Mouse (Mus musculus): ENCODE results near the gene Alkbh4.
"Not testable (repeated sequence)": the region's sequence is repeated elsewhere in the genome, so short reads cannot be mapped to it uniquely, and the experiment has no call there.

Alkbh4 gene

DNA sequence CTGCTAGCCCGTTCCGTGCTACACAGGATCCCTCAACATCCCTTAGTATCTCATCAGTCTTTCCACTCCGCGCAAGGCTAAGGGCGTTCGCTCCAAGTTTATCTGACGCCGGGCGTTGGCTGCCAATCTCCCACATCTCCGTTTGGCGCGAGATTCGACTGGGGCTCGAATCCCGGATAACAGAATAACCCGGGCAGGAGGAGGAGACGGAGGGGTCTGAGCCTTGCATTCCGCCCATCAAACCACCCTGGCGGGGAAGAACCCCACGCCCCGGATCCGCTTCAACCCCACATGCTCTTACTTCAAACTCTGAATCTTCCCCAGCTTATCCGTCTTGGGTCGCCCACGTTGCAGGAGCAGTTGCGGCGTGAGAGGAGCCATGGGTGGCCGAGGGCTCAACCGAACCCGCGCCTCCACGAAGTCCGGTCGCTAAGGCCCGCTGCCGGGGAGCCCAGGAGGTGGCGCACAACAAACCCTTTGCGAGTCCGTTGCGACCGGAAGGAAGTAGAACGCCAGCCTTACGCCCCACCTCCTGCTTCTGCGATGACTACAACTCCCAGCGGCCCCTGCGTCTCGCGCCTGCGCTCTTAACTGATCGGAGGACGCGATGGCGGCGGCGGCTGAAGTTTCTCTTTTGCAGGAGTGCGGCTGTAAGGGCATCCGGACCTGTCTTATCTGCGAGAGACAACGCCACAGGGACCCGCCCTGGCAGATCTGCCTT is at the start of gene Alkbh4, which contains the start of gene Lrwd1:
TSS of gene Alkbh4 (plus strand) at position 576 of the 721 bp plus-strand sequence.
TSS of gene Lrwd1 (minus strand) at position 504 of the 721 bp plus-strand sequence.
- peak; percentile 94 for DNase-seq (ENCODE audit: low spot score)

DNA sequence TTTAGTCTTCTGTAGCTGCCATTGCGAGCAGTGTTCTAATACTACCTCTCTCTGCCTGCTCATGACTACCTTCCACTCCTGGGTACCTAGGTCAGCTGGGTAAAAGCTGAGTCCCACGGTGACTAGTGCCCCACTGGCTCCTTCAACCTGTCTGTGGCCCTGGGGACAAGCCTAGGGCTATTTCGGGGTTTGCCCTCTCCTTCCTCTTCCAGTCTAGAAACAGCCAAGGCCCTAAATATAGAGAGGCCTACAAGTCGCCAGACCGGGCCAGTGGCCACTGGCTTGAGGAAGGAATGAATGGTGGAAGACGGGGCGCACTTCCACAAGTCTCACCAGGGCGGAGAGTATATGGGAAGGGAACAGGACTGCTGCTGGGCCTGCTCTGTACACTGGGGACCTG is 49.7 kb upstream of the Alkbh4 start:
- no peak for DNase-seq (ENCODE audit: low spot score)

DNA sequence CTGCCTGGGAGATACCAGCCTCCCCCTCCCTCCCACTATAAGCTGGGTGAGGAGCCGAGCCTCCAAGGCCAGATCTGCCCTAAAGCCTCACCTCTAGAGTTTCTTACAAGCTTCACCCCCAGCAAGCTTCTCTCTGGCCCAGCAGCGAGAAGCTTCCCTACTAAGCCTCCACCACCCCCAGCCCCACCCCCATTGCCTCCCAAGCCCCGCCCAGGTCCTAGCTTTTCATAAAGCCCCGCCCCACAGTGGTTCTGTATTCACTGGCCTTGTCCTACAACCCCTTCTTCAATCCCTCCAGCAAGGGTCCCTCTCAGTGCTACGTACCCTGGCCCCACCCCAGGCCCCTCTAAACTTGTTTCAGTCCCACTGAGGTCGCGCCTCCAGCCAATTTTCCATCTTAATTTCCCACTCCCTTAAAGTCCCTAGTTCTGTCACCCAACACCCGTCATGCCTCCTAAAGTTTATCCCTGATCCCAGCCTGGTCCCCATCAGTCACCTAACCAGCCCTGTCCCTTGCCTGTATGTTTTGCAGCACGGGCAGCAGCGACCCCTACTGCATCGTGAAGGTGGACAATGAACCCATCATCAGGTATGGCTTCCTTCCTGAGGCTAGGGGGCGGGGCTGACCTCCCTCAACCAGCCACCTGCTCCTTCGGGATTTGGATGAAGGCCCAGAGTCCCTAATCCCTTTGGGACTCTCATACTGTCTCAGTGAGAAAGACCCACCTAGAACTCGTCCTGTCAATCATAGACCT is 46.9 kb upstream of the Alkbh4 start:
- DNase-seq (ENCODE audit: low spot score): no peak

DNA sequence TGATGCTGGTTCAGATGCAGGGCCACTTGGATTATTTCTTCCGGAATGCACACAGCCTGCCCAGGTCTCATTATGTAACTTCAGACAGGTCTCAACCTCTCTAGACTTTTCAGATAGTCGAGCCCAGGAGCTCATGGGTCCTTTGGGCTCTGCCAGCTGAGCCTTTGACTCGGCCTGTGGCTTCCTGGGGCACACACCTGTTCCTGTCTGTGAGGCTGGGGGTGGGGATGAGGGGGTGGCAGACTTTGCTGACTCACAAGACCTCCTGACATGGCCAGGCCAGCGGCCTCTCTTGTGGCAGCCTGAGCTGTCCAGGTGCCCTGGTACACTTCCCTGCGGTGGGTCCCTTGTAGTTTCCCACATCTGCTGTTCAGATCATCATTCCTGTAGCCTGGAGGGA is 44.0 kb upstream of the Alkbh4 start:
- DNase-seq (ENCODE audit: low spot score): no peak

DNA sequence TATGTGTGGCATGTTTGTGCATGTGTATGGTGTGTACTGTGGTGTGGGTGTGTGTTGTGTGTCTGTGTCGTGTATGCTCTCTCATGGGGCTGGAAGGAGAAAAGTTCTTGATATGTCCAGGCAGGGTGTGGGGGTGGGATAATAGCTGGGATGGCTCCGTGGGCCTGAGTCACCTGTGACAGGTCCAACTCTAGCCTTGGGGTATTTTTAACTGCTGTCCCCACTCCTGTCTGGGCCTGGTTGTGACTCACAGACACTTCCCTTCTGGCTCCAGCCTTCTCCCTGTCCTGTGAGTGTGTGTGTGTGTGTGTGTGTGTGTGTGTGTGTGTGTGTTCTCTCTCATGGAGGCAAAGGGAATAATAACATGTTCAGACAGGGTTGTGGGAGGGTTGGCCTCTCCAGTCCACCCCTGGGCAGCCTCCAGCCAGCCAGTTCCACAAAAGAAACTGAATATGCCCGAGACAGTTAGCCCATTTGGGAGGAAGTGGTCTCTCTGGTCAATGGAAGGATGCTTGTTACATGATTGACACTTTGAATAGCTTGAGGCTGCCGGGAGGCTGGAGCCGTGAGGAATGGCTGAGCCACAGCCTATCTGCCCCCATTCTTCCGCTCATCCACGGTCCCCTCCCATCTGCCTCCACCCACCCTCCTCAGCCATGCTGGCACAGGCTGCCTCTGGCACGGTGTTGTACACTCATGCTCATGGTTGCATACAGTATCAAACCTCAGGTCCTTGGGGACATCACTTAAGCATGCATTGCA is 41.5 kb upstream of the Alkbh4 start:
- DNase-seq (ENCODE audit: low spot score): no peak

DNA sequence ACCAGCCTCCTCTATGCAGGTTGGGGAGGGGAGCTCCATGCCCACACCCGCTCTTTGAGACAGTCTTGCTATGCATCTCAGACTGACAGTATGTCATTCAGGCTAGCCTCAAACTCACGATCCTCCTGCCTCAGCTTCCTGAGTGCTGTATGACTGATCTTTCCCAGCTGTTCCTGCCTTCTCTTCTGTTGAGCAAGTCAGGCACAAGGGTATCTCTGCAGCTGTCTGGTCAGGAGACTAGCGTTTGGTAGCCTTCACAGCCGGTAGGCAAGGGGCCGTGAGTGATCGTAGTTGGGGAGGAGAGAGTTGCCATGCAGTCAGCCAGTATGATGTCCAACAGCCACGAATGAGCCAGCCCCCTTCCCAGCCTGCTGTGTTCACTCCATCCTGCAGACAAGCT is 40.9 kb upstream of the Alkbh4 start:
- DNase-seq (ENCODE audit: low spot score): no peak

DNA sequence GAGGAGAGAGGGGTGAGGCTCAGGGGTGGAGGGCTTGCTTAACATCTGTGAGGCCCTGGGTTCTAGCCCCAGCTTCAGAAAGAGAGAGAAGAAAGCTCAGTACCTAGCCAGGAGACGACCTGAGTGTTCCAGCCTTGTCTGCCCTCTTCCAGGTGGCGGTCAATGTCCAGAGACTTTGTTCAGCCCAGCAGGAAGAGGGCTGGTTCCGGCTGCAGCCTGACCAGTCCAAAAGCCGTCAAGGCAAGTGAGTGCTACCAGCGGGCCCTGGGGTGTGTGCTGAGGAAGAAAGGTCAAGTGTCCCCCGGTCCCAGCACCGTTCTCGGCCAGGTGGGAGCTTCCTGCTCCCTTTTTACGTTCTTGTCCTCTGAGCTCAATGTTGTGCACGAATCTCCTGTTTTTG is 37.4 kb upstream of the Alkbh4 start:
- DNase-seq (ENCODE audit: low spot score): no peak

DNA sequence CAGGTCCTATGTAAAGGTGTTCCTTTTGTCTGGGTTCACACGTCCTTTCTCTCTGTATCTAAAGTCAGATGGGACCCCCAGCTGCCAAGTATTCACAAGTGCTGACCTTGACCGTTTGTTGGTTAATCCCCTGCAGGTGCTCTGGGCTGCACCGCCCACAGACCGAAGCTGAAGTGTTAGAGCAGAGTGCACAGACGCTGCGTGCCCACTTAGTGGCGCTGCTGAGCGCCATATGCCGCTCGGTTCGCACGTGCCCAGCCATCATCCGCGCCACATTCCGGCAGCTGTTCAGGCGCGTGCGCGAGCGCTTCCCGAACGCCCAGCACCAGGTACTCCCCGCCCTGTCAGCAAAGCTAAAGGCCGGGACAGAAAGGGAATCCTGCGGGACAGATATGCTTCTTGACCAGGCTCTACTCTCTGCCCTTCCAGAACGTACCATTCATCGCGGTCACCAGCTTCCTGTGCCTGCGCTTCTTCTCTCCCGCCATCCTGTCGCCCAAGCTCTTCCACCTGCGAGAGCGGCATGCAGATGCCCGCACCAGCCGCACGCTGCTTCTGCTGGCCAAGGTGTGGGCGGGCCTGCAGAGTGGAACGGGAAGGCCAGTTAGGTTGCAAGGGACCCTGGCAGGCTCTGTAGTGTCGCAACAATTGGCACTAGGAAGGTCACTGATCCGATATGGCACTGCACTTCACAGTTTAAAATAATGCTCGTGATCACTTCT is 33.7 kb upstream of the Alkbh4 start:
- DNase-seq (ENCODE audit: low spot score): peak; percentile 69

DNA sequence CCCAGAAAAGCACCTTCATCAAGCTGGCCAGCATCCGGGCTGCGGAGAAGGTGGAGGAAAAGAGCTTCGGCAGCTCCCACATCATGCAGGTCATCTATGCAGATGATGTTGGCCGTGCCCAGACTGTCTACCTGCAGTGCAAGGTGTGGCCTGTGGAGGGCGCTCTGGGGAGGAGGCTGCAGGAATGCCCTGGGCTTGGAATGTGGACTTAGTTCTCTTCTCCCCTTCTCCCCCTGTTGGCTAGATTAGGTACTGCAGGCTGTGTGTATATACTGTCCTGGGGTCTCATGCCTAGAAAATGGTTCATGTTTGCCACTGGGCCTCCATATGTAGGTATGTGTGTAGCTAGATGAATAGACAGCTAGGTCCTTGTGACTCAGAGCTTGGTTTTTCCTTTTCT is 31.4 kb upstream of the Alkbh4 start:
- no peak for DNase-seq (ENCODE audit: low spot score)

DNA sequence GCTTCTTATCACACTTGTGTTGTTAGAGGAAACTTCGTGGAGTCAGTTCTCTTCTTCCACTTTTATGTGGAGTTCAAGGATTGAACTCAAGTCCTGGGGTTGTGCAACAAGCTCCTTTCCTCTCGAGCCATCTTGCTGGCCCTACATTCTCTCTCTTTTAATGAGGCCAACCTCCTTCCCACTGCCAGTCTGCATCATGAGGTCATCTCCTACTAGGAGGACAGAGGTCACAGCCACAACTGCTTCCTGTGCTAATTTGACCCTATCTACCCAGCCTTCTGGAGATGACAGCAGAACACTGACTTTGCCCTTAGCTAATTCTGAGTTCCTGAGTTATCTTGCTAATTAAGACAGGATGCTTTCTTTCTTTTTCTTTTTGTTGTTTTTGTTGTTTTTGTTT is 27.5 kb upstream of the Alkbh4 start:
- DNase-seq (ENCODE audit: low spot score): no peak

DNA sequence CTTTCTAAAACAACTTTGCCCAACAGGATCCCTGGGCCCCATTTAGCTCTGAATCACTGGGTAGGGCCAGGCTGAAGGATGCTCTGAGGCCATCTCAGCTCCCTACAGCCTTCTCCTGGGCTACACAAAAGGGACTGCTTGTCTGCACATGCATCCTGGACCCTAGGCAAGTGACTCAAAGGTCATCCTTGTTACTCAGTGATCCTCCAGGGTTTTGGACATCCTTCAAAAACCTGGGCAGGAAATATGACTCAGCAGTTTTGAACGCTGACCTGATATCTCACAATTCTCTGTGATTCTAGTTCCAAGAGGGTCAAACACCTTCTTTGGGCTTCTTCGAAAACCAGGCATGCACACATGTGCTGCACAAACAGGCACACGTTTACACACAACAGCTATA is 26.9 kb upstream of the Alkbh4 start:
- no peak for DNase-seq (ENCODE audit: low spot score)

DNA sequence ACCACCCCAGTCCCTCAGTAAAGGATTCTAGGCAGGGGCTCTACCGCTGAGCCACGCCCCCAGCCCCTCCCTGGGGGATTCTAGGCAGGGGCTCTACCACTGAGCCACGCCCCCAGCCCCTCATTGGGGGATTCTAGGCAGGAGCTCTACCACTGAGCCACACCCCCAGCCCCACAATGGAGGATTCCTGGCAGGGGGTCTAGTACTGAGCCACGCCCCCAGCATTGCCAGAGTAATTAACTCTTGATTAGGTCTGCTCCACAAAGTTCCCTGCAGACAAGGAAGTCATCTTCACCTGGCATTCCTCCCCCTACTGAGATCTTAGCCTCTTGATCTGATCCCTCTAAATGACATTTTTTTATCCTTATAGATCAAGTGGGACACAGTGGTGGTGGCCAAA is 22.4 kb upstream of the Alkbh4 start:
- not testable (repeated sequence) for DNase-seq (ENCODE audit: low spot score)

DNA sequence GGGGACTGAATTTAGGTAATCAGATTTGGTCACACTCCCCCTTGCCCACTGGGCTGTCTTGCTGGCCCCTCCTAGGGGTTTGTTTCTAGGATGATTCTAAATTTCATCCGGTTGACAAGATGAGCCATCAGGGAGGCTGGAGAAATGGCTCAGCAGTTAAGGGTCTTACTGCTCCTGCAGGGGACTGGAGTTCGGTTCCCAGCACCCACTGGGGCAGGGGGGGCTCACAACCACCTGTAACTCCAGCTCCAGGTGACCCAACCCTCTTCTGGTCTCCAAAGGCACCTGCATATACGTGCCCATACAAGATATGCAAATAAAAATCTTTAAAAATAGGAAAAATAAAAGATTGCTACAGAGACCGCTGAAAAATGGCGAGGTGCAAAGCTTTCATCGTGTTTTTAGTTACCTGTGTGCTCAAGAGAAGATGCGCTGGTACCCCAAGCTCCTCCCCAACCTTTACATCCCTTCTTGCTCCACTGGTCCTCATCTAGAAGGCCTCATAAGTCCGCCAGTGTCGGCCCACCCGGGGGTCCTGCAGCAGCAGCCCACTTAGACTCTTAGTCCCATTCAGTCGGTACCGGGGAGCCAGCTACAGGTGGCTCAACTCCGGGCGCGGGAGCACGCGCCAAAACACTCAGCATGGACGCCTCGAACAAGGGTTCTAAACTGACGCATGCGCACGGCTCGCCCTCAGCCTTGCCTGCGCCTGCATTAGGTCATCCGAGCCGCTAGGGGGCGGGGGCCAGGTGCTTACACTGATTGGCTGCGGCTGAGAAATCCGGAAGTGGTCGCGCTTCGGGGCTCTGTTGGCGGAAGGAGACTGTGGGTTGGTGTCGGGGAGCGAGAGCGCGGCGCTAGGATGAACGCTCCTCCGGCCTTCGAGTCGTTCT is 19.8 kb upstream of the Alkbh4 start, which contains the start of gene Polr2j:
TSS of gene Polr2j (plus strand) at position 741 of the 893 bp plus-strand sequence.
- peak; percentile 95 for DNase-seq (ENCODE audit: low spot score)

DNA sequence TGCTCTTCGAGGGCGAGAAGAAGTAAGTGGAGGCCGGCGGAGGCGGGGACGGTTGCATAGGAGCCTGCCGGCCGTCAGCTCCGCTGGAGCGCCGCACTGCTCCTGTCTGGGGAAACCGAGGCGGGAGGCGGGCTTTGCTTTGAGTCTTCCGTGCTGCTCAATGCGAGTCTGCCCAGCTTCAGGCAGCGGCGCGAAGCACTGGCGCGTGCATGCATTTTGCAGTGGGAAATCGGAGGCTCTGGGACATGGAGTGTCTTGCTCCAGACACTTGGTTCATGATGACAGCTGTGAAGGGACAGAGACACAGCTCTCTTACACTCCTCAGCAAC is 19.2 kb upstream of the Alkbh4 start:
- no peak for DNase-seq (ENCODE audit: low spot score)

DNA sequence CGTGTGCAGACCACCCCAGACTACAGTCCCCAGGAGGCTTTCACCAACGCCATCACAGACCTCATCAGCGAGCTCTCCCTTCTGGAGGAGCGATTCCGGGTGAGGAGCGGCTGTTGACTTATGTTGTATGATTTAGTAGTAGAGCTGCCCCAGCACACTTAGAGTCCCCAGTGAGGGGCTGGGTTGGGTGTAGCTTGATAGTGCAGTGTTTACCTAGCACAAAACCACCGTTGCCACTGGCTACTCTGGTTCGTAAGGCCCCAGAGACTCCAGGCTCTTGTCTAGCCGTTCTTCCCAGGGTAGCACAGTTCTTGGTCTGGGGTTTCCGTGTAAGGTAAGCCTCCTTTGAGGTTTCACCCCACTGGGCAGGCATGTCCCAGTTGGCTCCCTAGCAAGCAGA is 13.8 kb upstream of the Alkbh4 start:
- no peak for DNase-seq (ENCODE audit: low spot score)

DNA sequence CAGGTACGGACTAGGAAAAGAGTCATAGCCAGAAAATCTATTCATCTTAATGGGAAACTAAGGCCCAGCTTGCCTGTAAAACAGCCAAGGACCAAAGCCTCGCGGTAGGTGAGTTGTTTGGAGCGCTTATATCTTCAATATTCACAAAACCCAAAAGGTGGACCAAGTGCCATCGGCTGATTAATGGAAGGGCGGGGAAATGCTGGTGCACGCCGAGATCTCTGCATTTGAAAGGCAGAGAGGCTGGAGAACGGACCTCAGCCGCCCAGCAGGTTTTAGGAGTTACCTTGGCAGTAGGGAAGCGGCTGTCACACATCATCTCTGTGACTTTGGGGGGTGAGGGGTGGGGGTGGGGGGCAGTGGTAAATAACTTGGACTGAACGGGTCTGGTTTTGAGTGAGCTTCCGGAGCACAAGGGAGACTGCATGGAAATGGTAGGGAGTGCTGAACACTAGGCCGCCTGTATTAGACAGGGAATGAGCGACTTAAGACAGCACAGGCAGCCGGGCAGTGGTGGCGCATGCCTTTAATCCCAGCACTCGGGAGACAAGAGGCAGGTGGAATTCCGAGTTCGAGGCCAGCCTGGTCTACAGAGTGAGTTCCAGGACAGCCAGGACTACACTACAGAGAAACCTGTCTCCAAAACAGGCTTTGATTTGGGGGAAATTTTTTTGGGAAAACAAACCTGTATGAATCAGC is 495 bp downstream of the Alkbh4 start:
- no peak for DNase-seq (ENCODE audit: low spot score)

DNA sequence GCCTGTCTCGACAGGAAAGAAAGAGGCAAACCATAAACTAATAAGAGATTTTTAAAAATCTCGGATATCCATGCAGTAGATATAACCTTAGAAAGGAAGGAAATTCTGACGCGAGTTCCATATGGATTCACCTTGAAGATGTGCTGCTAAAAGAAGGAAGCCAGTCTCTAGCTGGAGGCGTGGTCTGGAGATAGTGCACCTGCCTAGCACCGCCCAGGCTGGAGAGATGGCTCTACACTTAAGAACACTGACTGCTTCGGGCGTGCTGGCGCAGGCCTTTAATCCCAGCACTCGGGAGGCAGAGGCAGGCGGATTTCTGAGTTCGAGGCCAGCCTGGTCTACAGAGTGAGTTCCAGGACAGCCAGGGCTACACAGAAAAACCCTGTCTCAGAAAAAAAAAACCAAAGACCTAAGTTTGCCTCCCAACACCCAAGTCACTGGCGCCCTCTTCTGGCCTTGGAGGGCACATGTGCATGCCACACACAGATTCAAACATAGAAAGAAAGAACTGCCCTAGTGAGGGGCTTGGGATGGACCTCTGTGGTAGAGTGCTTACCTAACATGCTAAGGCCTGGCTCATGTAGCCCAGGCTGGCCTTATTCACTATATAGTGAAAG is 1.8 kb downstream of the Alkbh4 start:
- peak; percentile 29 for DNase-seq (ENCODE audit: low spot score)

DNA sequence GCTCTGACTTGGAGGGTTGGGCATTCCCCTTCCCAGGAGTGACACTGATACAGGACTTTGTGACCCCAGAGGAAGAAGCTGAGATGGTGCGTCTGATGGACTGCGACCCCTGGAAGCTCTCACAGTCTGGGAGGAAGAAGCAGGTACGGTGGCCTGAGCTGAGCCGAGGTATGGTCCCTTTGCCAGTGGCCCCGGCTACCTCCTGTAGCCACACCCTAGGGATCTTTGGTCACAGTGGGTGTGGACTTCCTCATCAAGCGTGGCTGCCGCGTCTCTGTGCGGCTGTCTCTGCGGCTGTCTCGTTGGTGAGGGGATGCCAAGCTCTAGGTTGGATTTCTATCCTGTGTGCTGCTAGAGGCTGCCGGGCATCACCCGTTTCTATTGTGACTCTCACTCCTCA is 3.4 kb downstream of the Alkbh4 start:
- no peak for DNase-seq (ENCODE audit: low spot score)

DNA sequence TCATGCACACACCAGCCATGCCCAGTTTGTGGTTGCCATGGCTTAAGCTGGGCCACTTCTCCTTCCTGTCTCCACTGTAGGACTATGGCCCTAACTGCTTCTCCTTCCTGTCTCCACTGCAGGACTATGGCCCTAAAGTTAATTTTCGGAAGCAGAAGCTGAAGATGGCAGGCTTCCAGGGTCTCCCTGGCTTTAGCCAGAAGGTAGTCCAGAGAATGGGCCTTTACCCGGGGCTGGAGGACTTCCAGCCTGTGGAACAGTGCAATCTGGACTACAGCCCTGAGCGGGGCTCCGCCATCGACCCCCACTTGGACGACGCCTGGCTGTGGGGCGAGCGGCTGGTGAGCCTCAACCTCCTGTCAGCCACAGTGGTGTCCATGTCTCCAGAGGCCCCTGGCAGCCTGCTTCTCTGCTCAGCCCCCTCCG is 4.1 kb downstream of the Alkbh4 start:
- no peak for DNase-seq (ENCODE audit: low spot score)

DNA sequence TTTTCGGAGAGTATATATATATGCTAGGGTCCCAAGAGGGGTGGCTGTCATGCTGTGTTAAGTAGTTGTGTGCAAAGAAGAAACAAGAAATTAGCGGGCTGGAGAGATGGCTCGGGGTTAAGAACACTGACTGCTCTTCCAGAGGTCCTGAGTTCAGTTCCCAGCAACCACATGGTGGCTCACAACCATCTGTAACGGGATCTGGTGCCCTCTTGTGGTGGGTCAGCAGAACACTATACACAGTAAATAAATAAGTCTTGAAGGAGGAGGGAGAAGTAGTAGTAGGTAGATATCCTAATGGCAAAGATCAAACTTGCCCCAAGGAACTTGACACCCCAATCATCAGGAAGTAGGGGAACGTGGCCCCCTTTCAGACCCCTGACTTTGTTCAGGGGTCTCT is 6.8 kb downstream of the Alkbh4 start:
- DNase-seq (ENCODE audit: low spot score): no peak
